Mouse (Mus musculus): ENCODE data around the gene Nrm.
A peak's percentile ranks its signal among the peaks of the same experiment; 100 is the strongest.

The Nrm gene

DNA sequence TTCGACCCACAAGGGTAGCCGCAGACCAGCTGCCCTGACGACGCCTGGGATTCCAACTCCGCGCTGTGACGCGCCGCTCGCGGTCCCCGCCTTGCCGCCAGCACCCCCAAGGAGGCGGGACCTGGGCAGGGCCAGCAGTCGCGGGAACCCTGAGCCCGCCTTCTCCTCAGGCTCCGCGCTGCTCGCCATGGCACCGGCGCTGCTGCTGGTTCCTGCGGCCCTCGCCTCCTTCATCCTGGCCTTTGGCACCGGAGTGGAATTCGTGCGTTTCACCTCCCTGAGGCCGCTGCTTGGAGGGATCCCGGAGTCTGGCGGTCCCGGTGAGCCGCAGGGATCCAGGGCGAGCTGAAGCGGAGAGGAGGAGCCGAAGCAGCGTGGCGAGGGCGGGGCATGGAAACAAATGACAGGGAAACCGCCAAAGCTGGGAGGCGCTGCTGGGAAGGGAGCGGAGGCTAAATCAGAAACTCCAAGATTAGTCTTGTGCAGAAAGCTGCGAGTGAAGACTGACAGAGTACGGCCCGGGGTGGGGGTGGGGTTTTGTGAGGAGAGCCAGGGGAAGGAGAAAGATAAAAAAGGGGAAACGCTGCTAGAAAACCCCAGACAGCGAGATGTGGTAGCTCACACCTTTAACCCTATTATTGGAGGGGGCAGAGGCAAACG, at the start of gene Nrm:
Nrm (plus strand) TSS at position 121 of the 660 bp plus-strand sequence.
- peak; percentile 93 for DNase-seq (ENCODE audit: low spot score)

DNA sequence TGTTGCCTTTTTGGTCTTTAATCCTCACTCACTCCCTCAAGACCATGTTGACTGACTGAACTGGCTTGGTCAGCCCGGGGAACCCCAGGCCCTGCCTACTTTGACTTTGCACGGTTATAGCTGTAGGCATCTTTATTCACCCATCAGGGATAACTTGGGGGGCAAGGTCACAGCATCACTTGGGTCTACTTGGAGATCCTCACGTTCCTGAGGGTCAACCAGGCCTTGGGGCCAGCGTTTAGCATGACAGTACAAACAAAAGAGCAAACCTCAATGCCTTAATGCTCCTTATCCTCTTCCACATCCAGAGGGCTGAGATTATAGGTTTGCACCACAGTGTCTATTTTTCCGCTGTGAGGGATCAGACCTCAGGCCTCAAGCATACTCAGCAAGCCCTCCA, 48.8 kb upstream of the Nrm start:
- DNase-seq (ENCODE audit: low spot score) = no peak

DNA sequence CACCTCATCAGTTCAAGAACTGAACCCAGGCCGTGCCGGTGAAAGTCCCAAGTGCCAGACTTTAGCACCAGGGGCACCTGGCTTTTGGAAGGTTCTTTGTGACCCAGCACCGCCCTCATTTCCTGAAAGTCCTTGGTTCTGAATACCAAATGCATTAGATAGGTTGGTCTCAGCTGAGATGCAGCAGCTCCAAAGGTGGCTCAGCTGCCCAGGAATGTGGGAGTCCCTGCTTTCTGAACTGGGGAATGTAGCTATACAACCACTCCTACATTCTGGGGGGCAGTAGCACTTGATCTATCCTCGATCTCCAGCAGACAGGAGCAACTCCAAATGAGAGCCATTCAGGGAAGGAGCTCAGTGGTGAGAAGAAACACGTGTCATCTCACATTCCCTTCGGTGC, 48.4 kb upstream of the Nrm start:
- no peak for DNase-seq (ENCODE audit: low spot score)

DNA sequence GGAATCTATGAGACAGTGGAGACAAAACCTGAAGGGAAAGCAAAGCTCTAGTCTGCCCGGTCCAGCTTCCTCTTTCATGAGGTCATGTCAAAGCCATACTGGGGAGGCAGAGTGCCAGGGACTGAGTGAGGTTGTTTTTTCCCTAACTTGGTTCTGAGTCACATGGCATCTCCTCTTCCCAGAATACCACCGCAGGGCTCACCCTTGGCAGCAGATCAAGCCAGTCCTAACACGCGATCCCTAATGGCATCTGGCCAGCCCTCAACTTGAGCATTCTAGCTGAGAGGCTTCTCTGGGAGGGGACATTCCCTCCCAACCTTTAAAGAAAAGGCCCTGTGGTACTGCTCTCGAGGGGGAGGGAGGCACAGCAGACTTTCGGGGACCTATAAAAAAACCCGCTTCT, 47.9 kb upstream of the Nrm start:
- peak; percentile 98 for DNase-seq (ENCODE audit: low spot score)

DNA sequence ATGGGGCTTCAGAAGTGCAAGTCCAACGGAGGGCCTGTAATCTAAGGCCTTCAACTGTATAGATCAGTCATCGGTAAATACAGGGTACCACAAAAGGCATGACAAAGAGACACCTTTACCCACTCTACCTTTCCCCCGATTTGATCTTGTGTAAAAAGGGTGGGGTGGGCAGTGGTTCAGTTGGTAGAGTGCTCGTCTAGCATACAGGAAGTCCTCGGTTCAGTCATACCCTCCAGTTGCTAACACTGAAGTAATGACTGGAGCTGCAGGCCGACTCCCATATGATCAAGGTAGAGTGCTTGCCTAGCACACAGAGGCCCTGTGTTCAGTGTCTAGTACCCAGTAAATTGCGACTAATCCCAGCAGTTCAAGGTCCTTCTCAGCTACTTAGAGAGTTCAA, 47.5 kb upstream of the Nrm start:
- DNase-seq (ENCODE audit: low spot score) = no peak

DNA sequence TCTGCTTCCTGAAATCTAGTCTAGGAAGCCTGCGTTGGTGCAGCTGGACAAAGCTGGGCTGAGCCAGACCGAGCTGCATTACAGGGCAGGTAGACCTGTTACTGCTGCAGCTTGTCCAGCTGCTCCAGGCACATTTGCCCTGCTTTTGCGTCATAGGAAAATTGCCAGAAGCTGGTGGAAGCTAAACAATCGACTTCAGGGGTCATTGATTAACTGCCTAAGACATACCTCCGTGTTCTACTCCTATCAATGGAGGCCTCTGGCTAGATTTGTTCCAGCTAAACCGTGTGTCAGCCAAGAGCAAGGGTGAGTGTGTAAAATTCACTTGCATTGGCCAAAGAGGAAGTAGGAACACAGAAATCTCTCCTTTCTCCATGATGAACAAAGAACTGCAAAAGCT, 46.4 kb upstream of the Nrm start:
- no peak for DNase-seq (ENCODE audit: low spot score)

DNA sequence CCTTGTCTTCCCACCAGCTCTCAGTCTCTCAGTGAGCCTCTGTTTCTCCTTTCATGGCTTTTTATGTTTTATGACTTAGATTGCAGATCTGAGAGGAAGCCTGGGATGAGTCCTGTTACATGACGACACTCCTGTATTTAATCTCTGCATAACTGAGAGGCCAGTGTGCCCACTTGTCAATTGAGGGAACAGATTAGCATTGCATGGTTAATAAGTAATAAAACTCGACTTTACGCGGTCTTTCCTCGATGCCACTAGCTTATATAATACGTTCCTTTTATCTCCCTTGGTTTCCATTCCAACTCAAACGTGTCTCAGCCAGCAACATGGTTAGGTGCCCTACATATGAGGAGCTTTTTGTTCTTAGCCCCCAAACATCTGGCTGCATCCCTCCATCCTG, 45.3 kb upstream of the Nrm start:
- no peak for DNase-seq (ENCODE audit: low spot score)

DNA sequence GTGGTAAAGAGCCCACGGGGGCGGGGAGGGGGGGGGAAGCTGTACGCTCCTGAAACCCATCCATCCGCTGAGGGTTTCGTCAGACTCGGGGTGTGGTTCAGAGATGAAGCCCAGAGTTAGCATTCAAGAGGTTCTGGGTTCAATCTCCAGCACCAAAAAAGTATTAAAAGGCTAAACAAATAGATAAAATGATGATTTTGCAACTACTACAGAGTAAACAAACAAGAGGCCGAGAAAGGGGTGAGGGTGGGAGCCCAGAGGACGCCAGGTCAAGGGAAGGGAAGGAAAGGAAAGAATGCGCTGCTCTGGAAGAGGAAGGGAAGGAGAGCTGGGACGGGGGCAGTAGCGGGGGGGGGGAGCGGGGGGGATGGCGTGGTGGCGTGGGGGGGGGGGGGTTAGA, 44.4 kb upstream of the Nrm start:
- no peak for DNase-seq (ENCODE audit: low spot score)

DNA sequence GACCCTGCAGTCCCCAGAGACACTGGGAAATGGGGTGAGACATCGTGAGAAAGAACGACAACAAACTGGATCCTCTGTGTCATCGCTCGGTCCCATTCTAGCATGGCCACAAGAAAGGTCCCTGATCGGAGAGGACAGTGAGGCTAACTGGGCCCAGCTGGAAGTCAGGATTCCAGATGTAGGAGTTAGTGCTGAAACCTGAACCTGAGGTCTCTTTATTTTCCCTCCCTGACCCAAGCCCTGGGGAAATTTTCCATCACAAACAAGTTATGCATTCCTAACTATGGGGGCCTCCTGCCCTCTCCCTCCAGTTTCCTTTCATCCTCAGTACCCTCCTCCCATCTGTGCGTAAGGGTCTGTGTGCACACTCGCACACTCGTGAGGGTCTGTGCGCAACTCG, 43.9 kb upstream of the Nrm start:
- DNase-seq (ENCODE audit: low spot score) = no peak

DNA sequence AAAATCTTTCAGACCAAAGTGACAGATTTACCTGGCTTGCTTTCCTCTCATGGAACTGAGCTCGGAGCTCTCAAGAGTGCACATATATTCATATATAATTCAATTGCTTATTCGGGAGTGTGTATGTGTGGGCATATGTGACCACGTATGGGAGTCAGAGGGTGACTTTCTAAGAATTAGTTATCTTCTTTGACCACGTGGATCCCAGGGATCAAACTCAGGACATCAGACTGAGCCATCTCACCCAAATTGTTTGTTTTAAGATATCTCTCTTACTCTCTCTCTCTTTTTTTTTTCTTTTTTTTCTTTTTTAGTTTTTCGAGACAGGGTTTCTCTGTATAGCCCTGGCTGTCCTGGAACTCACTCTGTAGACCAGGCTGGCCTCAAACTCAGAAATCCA, 41.0 kb upstream of the Nrm start:
- no peak for DNase-seq (ENCODE audit: low spot score)

DNA sequence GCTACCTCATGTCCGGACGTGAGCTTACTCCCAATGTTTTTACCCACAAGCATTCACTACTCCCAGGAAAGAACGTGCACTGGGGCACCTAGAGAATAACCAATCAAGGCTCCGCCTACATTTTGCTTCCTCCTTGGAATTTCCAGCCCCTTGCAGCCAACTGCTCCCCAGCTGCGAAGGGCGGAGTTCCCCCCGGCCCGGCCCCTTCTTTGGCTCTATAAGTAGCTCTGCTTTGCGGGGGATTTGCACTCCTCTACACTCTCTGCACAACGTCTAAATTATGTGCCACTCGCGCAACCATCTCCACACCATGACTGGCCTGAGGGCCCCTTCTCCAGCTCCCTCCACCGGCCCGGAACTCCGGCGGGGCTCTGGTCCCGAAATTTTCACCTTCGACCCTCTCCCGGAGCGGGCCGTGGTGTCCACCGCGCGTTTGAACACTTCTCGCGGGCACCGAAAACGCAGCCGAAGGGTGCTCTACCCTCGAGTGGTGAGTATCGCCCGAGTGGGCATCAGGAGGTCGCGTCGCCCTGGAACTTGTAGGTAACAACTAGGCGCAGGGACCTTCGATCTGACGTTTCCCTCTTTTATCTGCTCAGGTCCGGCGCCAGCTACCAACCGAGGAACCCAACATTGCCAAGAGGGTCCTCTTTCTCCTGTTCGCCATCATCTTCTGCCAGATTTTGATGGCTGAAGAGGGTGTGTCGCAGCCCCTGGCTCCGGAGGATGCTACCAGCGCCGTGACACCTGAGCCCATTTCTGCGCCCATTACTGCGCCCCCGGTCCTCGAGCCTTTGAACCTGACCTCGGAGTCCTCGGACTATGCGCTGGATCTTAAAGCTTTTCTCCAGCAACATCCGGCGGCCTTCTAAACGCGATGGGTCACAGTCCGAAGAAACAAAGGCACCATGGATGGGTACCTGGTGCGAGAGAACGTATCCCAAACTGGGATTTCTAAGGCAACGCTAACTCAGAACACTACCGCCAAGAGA, 39.4 kb upstream of the Nrm start, which contains the start of gene Ier3:
Ier3 (plus strand) TSS at position 246 of the 992 bp plus-strand sequence.
- peak; percentile 96 for DNase-seq (ENCODE audit: low spot score)

DNA sequence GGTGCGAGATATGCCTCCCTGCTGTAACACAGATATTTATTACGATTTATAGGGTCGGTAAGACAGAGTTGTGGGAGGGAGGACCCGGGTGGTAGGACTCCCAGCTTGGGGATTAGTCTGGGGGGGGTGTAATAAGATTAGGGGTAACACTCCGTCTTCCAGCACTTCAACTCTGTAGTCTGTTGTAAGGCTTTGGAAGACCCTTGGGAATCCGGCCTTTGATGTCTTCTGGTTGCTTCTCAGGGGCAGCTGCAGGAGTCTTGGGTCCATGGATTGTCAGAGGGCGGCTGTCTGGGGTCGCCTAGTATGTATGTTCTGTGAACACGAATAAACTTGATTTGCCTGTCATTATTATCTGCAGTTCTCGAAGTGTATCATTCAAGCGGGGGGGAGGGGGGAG, 38.6 kb upstream of the Nrm start:
- no peak for DNase-seq (ENCODE audit: low spot score)

DNA sequence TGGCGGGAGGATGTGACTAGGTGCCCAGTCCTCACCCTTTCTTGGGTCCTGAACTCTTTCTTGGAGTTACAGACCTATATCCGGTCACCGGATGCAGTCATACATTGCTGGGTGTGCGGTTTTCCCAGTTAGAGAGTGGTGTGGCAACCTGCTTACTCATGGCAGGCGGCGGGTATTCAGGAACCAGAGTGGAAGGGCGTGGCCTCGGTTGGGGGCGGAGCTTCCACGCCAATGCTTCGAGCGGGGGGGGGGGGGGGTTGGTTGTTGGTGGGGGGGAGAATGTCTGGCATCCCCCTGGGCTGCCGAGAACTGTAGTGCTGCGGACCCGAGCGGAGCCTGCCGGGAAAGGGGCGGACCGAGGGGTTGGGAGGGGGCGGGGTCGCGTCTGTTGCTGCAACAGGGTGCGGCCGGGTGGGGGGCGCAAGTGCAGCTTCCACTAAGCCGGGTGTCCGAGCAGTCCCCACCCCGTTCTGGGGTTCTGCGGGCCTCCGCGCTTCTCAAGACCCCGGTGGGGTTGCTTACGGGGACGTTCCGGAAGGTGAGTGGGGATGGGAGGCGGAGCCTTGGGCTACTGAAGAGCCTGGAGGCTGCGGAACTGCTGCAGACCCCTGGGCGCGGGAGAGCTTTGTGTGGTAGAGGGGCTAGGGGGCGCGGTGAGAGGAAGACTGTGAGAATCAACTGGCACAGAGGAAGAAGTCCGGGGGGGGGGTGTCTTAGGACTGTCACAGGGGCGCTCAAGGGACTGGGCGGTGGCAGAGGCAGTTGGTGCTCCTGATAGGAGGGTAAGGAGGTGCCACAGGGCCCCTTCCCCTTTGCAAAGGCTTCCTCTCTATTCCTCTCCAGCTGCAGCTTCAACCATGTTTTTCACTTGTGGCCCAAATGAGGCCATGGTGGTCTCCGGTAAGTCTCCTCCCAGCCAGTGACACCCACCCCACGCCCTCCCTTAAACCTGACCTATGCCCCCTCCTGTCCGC, 37.9 kb upstream of the Nrm start, which contains the start of gene Flot1:
Flot1 (plus strand) TSS at position 267 of the 974 bp plus-strand sequence.
- DNase-seq (ENCODE audit: low spot score) = peak; percentile 93

DNA sequence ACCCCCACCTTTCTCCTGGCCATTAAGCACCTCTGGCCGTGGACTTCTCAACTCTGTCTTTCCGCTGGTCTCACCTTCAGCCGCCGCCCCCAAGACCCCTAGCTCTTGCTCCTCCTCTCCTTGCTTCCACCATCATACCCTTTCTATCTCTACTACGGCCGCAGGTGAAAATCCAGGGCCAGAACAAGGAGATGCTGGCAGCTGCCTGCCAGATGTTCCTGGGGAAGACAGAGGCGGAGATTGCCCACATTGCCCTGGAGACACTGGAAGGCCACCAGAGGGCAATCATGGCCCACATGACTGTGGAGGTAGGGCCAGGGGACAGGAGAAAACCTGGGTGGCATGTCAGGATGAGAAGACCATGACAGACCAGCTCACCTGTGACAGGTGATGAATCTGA, 36.7 kb upstream of the Nrm start:
- DNase-seq (ENCODE audit: low spot score) = no peak

DNA sequence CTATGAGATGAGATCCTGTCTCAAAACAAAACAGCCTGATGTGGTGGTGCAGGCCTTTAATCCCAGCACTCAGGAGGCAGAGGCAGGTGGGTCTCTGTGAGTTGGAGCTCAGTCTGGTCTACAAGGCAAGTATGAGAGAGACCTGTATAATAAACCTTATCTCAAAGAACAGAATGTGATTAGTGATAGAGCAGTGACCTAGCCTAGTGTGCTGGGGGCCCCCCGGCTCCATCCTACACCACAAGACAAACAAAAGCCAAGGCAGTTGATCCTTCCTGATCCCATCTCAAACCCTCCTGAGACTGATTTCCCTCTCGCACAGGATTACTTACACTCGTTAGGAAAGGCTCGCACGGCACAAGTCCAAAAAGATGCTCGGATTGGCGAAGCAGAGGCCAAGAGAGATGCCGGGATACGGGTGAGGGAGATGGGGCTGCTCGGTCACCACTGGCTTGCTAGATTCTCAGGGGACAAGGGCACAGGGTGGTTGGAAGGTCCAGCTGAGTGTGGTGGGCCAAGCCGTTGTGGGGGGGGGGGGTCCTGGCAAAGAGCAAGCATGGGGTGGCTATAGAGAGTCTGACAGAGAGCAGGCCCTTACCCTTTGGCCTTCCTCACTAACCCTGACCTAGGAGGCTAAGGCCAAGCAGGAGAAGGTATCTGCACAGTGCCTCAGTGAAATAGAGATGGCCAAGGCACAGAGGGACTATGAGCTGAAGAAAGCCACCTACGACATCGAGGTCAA, 35.8 kb upstream of the Nrm start:
- no peak for DNase-seq (ENCODE audit: low spot score)

DNA sequence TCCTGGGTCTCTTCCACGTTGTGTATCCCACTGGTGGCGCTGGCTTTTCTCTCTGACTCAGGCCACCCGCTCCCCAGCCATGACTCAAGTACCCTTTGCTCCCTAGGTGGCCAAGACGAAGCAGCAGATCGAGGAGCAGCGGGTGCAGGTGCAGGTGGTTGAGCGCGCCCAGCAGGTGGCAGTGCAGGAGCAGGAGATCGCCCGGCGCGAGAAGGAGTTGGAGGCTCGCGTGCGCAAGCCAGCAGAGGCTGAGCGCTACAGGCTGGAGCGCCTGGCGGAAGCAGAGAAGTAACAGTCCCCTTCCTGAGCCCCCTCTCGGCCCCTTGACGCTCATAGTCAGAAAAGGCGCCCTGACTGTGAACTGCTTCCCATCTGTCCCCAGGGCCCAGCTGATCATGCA, 31.4 kb upstream of the Nrm start:
- peak; percentile 87 for DNase-seq (ENCODE audit: low spot score)

DNA sequence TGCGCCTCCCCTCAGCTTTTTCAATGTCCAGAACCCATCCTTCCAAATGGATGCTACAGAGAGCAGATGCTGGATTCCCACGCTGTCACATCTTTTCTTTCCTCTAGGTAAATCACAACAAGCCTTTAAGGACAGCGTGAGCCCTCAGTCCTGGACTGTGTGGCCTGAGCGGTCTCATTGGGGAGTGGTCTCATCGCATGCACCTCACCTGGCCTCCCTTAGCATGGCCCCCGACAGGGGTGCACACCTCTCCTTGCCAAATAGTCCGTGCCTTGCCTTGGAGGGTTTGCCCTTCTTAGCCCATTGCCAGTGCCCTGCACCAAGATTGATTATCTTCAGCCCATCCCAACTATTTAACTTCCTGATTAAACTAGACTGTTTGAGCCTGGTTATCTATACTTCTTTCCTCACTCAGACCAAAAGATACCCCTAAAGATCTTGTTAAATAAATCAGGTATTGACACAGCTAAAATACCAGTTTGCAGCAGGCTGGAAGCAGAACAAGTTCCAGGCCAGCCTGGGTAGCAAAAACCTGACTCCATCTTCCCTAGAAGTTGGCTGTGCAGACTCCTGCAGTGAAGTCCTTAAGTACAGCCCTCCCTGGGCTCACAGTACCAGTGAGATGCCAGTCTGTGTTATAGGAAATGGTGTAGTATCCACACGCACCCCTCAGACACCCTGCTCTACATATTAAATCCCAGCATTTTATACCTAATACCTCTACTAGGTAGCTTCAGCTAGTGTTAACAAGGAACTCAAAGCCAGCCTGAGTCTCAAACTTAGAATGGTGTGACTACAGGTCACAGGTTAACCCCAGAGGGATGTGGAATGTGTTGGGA, 28.5 kb upstream of the Nrm start:
- DNase-seq (ENCODE audit: low spot score) = no peak

DNA sequence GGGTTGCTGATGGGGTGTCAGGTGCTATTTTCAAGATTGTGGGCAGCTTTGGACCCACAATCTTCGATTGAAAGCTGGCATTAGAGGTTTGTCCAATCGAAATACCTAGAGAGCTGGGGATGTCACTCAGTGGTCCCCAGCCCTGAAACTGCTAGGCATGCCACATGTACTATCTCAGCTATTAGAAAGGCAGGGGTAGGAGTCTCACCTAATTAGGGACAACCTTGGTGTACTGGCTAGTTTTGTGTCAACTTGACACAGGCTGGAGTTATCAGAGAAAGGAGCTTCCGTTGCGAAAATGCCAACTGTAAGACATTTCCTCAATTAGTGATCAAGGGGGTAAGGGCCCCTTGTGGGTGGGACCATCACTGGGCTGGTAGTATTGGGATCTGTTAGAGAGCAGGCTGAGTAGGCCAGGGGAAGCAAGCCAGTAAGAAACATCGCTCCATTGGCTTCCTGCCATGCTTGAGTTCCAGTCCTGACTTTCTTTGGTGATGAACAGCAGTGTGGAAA, 27.8 kb upstream of the Nrm start:
- DNase-seq (ENCODE audit: low spot score) = no peak

DNA sequence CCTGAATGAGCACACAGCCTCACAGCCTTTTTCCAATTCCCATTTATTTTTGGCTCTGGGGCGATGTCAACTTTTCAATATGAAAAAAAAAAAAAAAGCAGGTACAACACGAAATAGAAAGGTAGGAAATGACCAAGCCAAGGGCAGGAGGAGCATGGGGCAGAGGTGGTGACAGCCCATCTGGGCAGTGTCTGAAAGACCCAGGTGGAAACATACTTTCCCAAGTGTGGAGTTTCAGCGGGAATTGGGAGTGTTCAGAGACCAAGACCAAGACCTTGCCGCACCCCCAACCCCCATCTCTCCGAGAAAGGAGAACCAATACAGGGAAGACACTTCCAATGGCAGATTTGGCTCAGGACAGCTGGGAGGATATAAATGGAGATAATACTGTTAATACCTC, 27.2 kb upstream of the Nrm start:
- DNase-seq (ENCODE audit: low spot score) = no peak
